Mouse (Mus musculus) kidney, adult 18-20 months (tissue): ENCODE data around the gene Dock1.

Source experiments
- DNase-seq: peaks from one replicate; pipeline ENCODE4 v3.0.0; 2021

Dock1 gene

DNA sequence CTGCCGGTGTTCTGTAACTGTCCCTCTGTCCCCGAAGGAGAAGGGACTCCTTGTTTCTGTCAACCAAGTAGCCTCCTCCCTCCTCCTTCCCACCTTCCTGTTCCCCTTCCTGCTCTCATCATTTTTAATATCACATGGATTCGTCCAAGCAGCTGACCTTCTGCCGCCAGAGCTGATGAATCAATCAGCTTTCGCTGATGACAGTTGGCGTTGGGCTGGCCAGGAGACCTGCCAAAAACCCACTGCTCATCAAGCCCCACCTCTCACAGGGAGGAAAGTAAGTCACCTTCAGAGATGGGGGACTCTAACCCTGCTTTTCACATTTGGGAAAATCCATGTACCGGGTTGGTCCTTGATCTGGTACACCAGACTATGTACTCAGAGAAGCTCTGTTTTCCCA is 87.2 kb downstream of the Dock1 start:
- DNase-seq: no peak

DNA sequence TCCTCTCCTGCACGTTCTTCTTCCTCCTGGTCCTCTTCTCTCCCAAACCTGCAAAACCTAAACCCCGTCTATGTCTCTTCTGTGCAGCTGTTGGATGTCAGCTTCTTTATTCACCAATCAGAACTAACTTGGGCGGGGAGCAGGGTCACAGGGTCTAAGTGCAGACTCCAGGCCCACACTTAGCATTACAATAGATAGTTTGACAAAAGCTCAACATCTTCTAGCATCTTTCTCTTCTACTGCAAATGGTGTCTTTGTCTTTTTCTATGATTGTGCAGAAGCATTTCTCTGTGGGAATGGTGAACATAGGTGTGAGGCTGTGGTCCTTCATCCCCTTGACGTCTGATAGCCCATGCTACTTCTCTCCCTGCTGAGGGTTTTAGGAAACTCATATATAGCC is 91.3 kb downstream of the Dock1 start:
- no peak for DNase-seq

- no peak for DNase-seq
These were observed 94.7 kb downstream of the Dock1 start for GRCm38 (mm10) chr7:134765130-134765529.

DNA sequence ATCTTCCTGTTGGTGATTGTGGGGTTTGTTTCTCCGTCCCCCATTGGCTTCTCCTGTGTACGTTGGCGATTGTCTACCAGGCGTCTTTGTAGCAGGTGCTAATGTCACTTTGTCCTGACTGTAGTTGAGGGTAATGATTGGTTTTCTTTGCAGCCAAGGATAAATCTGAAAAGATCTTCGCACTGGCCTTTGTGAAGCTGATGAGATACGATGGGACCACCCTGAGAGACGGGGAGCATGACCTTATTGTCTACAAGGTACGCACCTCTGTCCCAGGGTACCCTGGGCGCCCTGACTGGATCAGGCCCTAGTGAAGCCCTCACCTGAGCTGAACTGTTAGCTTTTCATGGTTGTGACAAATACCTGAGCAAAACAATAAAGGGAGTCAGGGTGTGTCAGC is 100.9 kb downstream of the Dock1 start:
- DNase-seq: no peak

DNA sequence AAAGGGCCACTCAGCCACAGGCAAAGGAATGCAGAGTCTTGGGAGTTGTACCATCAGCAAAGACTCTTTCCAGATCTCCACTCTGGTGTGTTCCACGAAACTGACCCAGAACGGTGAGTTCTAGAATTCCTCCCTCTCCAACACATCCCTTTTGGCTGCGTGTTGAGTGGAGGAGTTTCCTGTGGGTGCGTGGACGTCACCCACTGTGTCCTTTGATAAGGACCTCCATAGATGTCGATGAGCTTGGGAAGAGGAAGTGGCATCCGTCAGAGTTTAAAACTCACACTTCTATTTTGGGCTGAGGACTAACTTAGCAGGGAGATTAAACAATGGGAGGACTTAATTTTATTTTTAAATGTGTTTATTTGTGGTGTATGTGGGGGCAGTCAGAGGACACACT is 101.9 kb downstream of the Dock1 start:
- no peak for DNase-seq

GRCm38 (mm10) chr7:134772867-134773590 is 102.6 kb downstream of the Dock1 start:
- DNase-seq: no peak

DNA sequence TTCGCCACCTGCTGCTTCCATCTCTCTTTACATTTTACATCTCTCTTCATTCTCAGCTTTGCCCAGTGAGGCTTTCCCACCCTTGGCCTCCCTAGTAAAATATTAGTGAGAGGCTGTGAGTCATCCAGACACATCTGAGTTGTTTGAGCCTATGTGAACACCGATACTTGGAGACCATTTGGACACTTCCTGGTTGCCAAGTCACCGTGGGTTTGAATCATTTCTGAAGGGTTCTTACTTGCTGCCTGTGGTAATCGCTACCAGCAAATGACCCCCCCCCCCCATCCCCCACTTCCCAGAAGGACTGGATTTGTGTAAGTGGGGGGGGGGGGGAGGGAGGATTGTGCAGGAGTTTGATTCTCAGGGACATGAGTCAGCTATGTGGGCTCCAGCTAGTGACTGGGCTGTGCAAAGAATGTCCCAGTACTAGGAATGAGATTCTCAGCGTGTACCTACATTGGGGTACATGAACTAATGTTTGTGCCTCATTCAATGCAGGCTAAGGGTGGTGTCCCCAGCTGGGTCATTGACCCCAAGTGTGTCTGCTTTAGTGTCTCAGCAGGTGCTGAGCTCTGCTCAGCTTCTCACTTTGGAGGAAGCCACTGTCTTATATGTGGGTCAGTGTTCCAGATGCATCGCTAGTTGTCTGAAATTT is 103.4 kb downstream of the Dock1 start:
- DNase-seq: no peak

DNA sequence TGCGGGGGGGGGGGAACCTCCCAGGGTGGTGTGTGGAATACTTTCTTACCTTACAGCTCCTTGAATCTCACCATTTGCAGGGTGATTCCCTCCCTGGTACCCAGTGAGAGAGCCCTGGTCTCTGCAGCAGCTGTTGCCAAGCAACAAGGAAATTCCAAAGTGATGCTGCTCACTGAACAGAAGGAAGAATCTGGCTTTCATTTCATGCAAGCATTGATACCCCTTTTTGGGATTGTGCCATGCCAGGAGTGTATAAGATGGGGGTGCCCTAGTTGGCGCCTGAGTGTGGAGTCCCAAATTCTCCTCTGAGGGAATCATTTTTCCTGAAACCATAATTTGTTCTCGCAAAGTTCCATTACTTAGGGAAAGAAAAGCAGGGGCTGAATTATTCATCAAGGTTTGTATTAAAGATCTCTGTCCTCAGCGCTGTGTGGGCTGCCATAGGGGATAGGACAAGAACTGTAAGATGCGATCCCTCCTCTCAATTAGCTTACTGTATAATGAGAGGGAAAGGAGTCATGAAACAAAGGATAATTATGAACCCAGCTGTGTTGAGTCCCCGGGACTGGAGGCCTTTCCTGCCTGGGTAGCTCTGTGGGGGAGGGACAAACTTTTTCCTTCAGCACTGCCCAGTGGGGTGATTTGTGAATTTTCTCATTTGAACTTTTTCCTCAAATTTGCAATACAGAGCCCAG is 104.2 kb downstream of the Dock1 start:
- no peak for DNase-seq

GRCm38 (mm10) chr7:134775671-134776070 is 105.2 kb downstream of the Dock1 start:
- DNase-seq: no peak

DNA sequence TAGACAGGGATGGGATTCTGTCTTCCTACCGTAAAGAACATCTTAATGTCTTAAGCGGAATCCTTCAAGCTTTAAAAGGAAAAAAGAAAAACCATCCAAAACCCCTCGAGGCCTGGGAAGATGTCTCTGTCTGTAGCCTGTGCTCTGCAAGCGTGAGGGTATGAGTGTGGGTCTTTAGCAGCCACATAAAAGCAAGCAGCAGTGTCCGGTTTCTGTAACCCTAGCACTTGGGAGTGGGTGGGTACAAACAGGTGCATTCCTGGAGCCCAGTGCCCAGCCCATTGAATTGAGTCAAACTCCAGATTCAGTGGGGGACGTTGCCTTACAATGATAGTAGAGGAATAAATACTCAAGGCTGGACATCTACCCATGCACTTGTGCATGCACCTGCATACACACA is 105.9 kb downstream of the Dock1 start:
- DNase-seq: no peak

DNA sequence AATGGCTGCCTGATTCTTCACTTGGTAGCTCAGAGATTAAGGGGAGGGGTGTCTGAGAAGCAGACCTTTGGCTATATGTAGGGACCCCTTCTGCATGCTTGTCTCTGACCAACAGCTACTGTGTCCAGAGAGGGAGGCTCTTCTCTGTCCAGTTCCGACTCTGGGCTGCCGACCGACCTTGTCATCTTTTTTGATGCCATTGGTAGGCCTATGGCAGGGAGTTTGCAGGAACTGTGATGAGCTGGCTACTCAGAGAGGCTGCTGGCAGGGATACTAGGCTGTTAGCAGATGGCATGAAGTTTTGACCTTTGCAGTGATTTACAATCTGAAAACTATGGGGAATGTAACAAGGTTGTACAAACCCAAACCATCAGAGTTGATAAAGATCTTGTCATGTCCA is 109.3 kb downstream of the Dock1 start:
- DNase-seq: no peak

DNA sequence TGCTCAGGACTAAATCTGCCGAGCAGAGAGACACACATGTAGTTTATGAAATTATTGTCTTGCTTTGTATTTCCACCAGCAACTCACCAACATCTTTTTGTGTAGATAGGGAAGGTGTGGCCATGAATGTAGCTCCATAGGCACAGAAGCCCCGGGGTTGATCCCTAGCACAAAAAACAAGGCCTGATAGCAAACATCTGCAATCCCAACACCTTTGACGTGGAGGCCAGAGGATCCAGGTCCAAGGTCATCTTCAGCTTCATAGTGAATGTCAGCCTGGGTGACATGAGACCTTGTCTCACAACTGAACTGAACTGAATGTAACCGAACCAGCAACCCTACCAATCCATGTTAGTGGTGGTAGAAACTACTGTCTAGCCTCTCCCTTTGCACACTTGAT is 116.7 kb downstream of the Dock1 start:
- DNase-seq: no peak

GRCm38 (mm10) chr7:134794889-134795288 is 124.4 kb downstream of the Dock1 start:
- no peak for DNase-seq

- no peak for DNase-seq
These were observed 129.6 kb downstream of the Dock1 start for GRCm38 (mm10) chr7:134800079-134800478.

GRCm38 (mm10) chr7:134804422-134804821 is 134.0 kb downstream of the Dock1 start:
- DNase-seq: no peak

- DNase-seq: no peak
These were observed 136.3 kb downstream of the Dock1 start for GRCm38 (mm10) chr7:134806799-134807198.

- no peak for DNase-seq
These were observed 138.0 kb downstream of the Dock1 start for GRCm38 (mm10) chr7:134808406-134808805.

DNA sequence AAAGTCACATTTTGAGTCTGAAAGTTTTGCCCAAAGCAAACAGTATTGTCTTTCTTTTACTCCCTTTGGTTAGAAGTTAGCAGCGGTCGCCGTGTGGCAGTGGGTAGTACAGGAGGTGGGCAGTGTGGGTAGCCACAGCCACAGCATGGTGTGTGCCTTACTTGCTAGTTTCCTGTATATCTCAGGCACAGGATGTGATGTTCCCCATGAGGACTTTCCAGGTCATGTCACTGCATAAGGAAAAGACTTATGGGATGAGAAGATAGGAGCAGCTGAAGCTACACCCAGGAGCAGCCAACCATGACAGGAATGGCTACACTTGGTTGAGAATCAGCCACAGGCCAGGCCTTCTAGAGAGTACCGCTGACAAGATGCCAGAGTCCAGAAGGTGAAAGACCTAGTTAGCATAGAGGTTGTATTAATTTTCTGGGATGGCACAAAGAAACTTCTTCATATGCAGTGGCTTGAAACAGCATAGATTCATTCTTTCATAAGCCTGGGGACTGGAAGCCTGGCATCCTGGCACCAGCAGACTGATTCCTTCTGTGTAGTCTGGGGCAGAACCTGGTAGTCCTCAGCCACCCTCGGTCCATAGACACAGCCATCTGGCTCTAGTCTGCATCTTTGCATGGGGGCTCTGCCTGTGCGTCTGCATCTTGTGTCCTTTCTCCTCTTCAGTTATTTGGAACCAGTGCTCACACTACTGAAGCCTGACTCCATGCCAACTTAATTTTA is 139.0 kb downstream of the Dock1 start:
- peak; percentile 65 for DNase-seq

DNA sequence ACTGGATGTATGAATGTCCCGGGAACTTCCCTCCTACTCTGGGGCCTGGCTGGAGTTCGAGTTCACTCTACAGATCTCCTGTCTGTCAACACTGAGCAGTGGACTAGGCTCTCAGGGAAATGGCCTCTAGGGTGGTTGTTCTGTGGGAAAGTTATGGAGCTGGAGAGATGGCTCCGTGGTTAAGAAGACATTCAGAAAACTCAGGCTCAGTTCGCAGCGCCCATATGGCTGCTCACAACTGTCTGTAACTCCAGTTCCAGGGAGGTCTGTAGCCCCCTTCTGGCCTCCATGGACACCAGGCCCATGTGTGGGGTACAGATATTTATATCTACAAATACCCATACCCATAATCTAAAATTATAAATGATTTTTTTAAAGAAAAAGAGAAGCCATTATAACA is 148.0 kb downstream of the Dock1 start:
- no peak for DNase-seq

DNA sequence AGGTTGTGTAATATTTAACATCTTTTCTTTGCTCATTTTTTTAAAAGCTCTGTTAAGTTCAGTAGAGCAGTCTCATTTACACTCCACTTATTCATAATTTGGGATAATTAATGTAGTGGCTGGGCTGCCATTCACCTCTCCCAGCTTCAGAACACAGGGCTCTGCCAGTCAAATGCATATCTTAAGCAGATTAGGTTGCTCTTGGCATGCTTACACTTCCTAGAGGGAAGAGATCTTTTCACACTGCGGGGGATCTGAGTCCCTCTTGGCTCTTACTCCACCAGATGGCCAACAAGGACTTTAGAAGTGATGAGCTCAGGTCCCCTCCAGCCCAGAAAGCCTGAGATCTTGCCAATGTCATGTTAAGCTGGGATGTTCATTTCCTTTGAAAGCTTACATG is 150.8 kb downstream of the Dock1 start:
- no peak for DNase-seq

GRCm38 (mm10) chr7:134822006-134822405 is 151.6 kb downstream of the Dock1 start:
- no peak for DNase-seq

DNA sequence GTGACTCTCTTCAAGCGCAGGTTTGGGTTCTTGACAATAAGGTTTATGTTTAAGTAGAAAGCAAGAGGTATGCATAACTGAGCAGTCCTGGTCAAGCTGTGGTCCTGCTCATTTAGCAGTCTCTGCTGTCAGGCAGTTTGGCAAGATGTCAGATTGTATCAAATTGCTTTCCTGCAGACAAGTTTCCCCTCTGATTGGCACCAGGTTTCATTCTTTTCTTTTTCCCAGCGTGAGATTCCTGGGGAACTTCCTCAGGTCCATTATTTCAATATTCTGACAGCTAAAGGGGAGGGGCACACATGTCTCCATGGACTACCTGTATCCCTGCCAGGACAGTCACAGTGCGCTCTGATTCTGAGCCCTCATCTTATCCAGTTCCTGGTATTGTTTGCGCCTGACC is 153.4 kb downstream of the Dock1 start:
- no peak for DNase-seq

GRCm38 (mm10) chr7:134840066-134840465 is 169.6 kb downstream of the Dock1 start:
- DNase-seq: no peak

DNA sequence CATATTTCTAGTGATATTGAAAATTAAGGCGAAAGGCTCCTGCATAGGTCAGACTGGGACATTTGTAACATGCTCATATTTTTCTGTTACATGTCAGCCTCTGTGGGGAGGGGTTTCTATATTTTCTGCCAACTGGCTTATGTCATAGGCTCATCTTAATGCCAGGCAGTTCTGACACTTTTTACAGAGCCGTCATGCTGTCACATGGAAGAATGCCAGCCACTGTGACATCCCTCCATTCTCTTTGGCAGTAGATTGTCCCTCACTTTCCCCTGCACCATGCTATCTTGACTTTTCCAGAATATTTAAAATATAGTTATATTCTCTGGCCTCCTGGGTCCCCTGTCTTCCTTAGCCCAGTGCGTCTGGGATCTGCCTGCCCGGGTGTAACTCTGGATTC is 172.3 kb downstream of the Dock1 start:
- no peak for DNase-seq
